Mouse (Mus musculus) heart, embryonic 12.5 days (tissue): ENCODE data around the gene Atp2c1. TPM values are rescaled to one million over a fixed set of nuclear protein-coding genes. Genes with fewer than 3 reads are reported as not detected.

Experiments
- ATAC-seq: fragments of 200-750 bp; cut with Nextera tagmentation; 2 replicates; pipeline ENCODE4 v1.8.0; 2017; ENCODE audit warnings: moderate TSS enrichment, moderate library complexity; ENCODE audit not compliant: insufficient number of reproducible peaks, low FRiP score
- H3K27ac ChIP-seq: fragments of 300-500 bp; sonication (generic); 2 replicates; pipeline ENCODE4 v1.5.1; 2016; ENCODE audit warnings: mild to moderate bottlenecking, moderate library complexity; ENCODE audit not compliant: poor library complexity, severe bottlenecking
- H3K27me3 ChIP-seq: fragments of 300-500 bp; sonication (generic); replicated peaks from 2 replicates; pipeline ENCODE4 v1.6.1; 2016; ENCODE audit warnings: mild to moderate bottlenecking, moderate library complexity
- H3K36me3 ChIP-seq: fragments of 300-500 bp; sonication (generic); 2 replicates; pipeline ENCODE4 v1.6.1; 2016; ENCODE audit warnings: mild to moderate bottlenecking, moderate library complexity
- H3K4me1 ChIP-seq: fragments of 300-500 bp; sonication (generic); replicated peaks from 2 replicates; pipeline ENCODE4 v1.6.1; 2016; ENCODE audit warnings: mild to moderate bottlenecking
- H3K4me2 ChIP-seq: fragments of 300-500 bp; sonication (generic); 2 replicates; pipeline ENCODE4 v1.6.1; 2016; ENCODE audit warnings: mild to moderate bottlenecking, moderate library complexity
- H3K4me3 ChIP-seq: fragments of 300-500 bp; sonication (generic); 2 replicates; pipeline ENCODE4 v1.5.1; 2016; ENCODE audit warnings: mild to moderate bottlenecking
- H3K9ac ChIP-seq: fragments of 300-500 bp; sonication (generic); 2 replicates; pipeline ENCODE4 v1.6.1; 2016; ENCODE audit warnings: mild to moderate bottlenecking, moderate library complexity
- H3K9me3 ChIP-seq: fragments of 300-500 bp; sonication (generic); replicated peaks from 2 replicates; pipeline ENCODE4 v1.6.1; 2016; ENCODE audit warnings: mild to moderate bottlenecking, moderate library complexity
- WGBS: fragments of 180-500 bp; shearing (Covaris S2); methylation state at CpG from one replicate; pipeline ENCODE4 v1.1.7; 2016; 5-methylcytosine and 5-hydroxymethylcytosine counted together
- polyA plus RNA-seq: library from polyadenylated mRNA; unstranded; fragments of >200 nt; fragmentation: Nextera tagmentation; extraction: Ambion mirVana; gene quantifications from 2 replicates; pipeline ENCODE4 v1.2.1, GENCODE M21; 2016

Gene Atp2c1
- polyA plus RNA-seq, 1 experiment from 2014 or later, result 66.3 TPM

- WGBS, result 71% methylated on average over 5 of the region's 5 CpGs
- H3K4me2 ChIP-seq, result no peak overlapping the region
- no peaks in the 10 kb centered on the region for H3K4me1 ChIP-seq
- no peak for ATAC-seq
- H3K9me3 ChIP-seq, result no peaks in the 10 kb centered on the region
- H3K36me3 ChIP-seq, result no peaks in the 10 kb centered on the region
- no peak overlapping the region for H3K27ac ChIP-seq
- H3K4me3 ChIP-seq, result no peak overlapping the region
- H3K27me3 ChIP-seq, result no peaks in the 10 kb centered on the region
- H3K9ac ChIP-seq, result no peak overlapping the region
Observed at GRCm38 (mm10) chr9:105363520-105364231, 163.4 kb downstream of the Atp2c1 start.

DNA sequence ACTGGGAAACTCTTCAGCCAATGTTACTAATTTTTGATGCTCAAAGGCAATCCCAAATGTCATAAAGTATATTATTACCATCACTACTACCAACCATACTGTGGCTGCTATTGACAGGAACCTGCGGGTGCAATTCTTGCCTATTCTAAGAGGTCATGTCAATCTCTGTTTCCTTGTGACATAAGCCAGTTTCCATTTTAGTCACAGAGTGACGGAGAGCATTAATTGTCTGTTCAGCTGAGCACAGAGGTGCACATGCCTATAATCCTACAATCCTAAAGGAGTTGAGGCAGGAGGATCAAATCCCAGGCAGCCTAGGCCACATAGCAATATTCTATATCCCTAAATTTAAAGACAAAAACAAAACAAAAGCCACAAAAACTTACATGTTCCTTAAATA lies 164.9 kb downstream of the Atp2c1 start:
- Histone ChIP-seq H3K36me3 (no peaks in the 10 kb centered on the region), H3K4me2 (no peak overlapping the region), H3K4me1 (no peaks in the 10 kb centered on the region), H3K27ac (no peak overlapping the region), H3K27me3 (no peaks in the 10 kb centered on the region), H3K9me3 (no peaks in the 10 kb centered on the region), H3K4me3 (no peak overlapping the region), H3K9ac (no peak overlapping the region)
- ATAC-seq, result no peak
- 66% methylated on average over 2 of the region's 2 CpGs for WGBS

Other genes with a start within 250 kb of the Atp2c1 start
- 17.7 and 18.5 TPM in 2 replicates for gene Aste1, start 131.9 kb downstream of the Atp2c1 start, polyA plus RNA-seq
- gene Nek11, start 131.8 kb downstream of the Atp2c1 start, polyA plus RNA-seq, result 0.10 TPM in 1 of 2 replicates, not detected in the other
- 19.9 and 22.5 TPM in 2 replicates for gene Pik3r4, start 115.7 kb upstream of the Atp2c1 start, polyA plus RNA-seq